Mouse (Mus musculus) spleen, postnatal 4 days (tissue): ENCODE data around the gene Sfxn1.

Experiments
- DNase-seq, 2 experiments: peaks; one replicate each; pipeline ENCODE4 v3.0.0; 2022; ENCODE audit warnings: low spot score in 2 of 2

Gene Sfxn1

DNA sequence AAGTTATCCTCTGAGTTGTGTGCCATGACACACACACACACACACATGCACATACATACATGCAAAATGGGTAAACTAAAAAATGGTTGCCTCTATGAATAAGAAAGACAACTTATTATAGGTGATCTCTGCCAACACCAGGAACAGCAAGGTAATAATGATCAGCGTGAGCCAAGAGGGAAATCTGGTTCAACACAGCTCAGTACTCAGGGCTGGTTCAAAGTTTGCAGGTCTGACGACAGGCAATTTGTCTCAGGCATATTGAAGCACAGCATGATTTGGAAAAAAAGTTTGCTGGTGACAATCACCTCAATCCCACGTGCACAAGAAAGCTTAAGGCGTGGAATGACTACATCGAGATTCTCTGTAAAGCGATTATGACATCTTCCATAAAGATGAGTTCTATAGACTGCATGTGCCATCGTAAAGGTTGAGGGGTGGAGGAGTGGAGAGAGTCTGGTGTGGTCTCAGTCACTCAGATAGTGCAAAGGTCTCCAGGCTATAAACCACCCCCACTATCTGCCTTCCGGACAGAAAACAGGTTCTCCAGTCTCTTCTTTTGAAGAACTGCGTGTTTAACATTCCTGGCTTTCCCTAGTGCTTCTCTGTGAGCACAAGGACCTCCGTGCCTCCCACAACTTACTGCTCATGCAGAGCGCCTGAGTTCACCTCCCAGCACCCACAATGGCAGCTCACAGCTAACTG lies 6.0 kb downstream of the Sfxn1 start:
- DNase-seq: no peak

DNA sequence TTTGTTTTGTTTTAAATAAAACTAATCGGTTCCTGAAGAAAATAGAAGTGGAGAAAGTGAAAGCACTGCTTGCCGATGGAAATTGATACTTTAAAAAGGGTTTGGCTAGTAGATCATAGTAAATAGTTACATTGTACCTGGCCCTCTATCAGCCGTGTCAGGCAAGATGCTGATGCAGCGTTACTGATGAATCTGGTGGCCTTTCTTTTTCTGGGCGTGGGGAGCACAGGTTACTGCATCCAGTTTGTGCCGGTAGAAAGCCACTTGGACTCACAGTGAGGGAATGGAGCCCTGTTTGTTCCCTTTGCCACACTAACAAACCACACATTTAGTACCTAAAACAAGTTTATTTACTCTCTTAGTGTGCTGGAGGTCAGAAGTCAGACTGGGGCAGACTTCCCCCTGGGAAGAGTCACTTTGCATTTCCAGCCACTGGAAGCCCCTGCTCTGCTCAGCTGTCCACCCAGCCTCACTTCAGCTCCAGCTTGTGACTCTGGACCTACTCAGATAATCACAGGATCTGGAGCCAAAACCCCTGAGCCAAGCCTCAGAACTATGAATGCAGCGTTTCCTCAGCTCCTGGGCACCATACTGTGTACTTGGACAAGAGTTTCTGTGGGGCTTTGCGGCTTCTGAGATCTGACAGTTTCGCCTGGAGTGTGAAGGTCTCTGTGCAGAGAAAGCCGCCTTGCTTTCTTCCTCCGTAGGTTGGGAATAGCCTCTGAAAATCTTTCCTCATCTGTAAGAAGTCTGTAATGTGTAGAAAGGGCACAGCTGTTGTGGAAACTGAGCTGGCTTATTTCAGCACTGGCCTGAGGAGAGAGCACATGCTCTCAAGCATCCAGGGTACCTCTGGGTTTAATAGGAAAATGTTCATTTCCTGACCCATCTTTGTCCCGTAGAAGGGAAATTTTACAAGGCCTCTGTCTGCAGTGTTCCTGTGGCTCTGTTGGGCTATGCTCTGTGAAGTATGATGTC lies 8.4 kb downstream of the Sfxn1 start:
- no peak for DNase-seq

DNA sequence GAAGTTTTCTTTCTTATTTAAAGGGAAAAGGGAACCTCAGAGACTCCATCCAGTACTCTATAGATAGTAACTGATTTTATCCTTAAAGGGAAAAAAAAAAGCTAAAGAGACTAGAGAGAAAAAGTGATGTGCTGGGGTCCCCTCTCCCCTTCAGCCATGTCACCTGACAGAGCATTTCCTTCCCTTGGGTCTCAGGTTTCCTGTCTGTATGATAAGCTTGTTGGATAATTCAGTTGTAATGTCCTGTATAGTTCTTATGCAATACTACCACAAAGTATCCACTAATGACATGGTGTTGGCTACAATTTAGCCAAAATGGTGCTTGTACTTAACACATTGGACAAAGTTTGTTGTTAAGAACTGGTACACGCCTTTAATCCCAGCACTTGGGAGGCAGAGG lies 9.1 kb downstream of the Sfxn1 start:
- no peak for DNase-seq

DNA sequence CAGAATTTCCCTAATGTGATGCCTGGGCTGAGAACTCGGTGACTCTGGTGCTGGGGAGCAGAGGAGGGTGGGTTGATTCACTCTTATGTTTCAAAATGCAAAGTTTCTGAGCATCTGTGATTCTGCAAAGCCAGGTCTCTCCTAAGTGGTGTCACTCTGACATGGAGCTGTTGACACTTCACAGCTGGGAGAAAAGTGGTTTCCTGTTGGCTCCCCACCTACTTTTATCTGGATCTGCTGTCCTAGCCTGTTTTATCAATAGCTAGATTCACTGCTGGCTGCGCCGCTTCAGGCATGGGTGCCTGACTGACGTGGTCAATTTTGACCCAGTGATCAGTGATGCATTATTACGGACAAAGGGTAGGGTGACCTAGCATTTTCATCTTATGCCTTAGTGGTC lies 11.3 kb downstream of the Sfxn1 start:
- DNase-seq: no peak

DNA sequence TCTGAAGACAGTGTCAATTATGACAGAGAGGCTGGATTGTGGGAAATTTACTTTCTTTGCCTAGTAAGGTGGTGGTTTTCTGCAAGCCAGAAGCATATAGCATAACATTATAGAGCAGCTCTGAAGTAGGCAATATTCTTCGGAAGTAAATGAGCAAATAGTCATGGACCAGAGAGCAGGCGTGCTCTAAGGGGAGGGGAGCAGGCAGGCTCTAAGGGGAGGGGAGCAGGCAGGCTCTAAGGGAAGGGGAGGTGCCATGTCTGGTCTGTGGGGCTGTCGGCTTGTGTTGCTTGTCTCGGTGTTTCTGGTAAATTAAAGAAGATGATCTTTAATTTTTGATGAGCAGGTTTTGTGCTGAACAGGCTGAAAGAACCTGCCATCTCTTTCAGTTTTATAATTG lies 12.5 kb downstream of the Sfxn1 start:
- DNase-seq: no peak

DNA sequence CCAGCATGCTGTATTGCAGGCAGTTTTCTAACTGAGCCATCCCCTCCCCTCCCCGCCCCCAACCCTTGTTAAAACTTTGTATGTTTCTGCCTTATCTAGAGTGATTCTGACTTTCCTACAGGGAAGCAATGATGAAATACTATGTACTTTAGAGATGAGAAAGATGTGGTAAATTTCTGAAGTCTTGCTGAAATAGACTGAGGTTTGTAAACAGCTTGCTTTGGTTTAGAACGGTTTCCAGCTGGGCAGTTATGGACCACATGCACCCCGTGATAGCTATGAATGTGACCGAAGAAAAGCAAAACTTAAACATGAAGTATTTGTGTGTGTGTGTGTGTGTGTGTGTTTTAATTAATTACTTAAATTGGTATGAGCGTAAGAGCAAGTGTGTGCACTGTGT lies 13.2 kb downstream of the Sfxn1 start:
- no peak for DNase-seq

DNA sequence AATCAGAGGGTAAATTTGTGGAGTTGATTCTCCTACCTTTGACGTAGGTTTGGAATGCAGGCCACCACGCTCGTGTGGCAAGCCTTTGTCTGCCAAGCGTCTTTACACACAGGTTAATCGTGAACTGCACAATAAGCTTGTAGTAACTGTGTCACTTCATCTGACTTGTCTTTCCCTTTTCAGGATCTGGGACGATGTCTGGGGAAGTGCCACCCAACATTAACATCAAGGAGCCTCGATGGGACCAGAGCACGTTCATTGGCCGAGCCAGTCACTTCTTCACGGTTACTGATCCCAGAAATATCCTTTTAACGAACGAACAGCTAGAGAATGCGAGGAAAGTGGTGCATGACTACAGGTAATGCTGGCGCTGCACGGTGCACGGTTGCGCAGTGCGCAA lies 13.6 kb downstream of the Sfxn1 start:
- DNase-seq: no peak

DNA sequence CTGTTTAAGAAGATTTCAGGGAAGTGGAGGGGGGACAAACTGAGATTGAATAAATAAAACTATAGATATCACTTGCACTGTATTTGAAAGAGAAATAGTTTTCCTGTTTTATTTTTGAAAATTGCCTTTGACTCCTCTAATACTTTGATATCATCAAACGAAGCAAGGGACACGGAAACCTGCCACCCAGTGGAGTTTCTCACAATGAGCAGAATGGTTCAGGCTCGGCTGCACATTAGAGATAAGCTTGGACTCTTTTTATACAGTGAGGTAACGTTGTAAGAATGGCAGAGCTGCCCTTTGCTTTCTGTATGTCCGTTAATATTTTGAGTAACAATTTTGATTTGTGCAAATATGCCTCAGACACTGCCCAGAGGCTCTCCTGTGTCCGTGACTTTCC lies 20.1 kb downstream of the Sfxn1 start:
- DNase-seq: no peak

DNA sequence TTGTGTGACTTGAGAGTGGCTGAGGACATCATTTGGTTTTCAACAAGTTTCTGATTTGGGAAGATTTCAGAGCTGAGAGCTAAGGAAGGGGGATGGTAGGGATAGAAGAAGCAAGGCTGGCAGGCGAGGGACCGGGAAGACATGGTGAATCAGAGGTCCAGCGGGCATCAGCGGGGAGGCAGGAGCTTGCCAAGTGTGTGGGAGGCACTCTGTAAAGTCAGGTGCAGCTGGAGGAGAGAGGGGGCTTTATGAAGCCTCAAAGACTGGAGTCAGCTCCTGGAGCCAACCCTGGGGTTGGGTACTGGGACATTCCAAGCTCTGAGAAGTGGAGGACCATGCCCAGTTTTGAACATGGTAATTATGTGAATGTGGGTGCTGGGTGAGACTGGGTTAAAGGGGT lies 22.7 kb downstream of the Sfxn1 start:
- DNase-seq: no peak

DNA sequence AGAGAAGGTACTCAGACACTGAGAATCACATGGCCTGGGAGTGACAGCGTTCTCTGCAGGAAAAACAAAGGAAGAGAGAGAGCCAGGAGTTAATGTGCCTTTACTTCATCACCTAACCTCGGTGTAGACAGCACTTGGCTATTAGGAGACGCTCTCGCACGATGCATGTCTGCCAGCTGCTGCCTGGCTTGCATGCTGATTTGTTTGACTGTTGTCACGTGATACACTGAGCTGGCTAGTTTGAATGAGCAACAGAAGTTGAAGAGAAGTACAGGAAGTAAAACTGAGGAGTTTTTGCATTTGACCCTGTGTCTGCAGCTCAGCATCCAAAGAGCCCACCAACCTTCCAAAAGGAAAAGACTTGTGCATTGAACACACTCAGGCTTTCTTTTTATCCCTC lies 23.3 kb downstream of the Sfxn1 start:
- no peak for DNase-seq

DNA sequence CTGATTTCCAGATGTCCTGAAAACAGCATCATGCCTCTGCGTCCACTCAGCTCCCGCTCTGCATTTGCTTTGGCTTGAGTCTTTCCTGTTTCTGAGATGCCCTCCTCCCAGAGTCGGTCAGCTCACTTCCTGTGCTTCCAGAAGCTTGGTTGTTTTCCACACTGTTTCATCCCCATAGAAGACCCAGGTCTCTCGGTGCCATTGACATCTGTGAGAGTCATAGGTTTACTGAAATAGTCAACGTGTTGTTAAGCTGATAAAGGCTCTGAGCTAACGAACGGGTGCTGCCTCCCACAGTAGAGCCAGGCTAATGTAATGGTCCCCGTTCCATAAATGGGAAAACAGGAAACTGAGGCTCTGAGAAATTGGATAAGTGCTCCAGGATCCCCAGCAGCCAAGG lies 24.1 kb downstream of the Sfxn1 start:
- no peak for DNase-seq

DNA sequence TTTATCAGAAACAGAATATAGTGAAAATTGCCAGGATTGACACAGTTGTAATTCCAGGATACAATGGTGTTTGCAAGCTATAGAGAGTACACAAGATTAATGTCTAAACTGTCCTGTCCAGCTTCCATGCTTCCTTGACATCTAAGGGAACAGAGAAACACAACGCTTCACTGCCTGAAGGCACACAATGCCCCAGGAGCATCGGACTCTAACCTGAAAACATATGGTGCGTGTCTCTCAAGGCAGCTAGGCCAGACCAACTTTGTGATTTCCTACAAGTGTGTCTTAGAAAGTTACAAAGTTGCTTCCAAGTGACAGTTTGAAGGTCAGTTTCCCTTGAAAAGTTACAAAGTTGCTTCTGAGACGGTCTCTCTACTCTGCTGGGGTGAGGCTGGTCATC lies 25.6 kb downstream of the Sfxn1 start:
- no peak for DNase-seq

DNA sequence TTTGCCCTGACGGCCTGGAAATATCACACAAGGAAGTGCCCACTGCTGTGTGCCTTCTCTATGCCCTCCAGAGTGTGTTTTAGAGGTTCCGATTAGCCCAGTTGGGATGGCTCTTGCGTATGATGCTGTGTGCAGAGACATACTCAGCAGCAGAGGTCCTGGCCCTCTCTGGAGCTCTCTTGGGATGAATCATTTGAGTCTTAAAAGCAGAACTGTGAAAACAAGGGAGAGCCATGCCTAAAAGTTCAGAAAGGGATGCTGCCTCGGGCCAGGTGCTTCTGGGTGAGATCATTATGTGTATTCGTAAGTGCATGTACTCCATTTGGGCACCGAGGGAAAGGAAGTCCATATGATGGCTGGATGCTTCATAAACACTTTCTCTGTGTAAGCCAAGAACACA lies 26.1 kb downstream of the Sfxn1 start:
- DNase-seq: no peak

DNA sequence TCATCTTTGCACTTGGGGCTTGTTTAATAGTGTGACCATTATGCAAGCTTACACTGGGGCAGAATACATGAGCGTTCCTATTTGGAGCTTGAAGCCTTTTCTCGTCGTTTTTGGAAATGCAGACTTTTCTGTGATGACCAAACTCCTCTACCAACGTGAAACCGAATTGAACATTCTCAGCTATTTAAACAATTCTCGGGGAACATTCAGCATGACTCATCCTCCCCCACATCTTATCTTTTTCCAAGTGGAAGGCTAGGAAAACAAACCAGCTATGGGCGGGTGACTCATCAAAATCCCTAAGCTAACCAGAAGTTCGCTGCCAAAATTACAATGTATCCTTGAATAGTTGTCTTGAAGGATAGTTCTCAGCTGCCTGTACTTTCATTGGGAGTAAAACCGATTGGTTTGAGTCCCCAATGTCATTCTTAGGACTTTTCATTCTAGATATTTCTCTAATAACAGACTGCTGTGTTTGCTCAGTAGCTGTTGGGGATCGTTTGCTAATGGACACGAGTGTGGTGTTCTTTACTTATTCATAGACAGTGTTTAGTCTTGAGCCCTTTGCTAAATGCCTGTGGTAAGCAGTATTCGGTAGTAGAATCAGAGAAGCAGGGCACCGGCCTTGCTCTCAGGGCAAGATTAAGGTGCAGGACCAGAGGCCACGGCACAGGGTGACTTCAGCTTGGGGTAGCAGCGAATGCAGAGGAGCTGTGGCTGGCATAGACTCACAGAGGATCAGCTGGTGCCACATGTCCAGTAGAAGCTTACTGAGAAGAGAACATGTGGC lies 29.6 kb downstream of the Sfxn1 start:
- no peak for DNase-seq

DNA sequence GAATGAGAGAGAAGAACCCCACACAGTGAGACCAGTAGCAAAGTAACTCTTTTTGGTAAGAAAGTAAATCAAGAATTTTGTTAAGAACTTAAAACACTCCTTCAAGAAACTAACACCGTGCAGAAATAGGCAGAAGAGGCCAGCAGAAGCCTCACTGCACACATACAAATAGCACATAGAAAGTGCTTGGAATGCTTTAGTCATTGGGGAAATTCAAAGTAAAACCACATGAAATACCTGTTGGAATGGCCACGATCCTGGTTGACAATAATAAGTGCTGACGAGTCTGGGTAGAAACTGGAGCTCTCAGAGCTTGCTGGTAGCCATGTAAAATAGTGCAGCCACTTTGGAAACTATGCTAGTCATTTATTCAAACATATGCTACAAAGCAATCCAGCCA lies 30.4 kb downstream of the Sfxn1 start:
- DNase-seq: no peak

DNA sequence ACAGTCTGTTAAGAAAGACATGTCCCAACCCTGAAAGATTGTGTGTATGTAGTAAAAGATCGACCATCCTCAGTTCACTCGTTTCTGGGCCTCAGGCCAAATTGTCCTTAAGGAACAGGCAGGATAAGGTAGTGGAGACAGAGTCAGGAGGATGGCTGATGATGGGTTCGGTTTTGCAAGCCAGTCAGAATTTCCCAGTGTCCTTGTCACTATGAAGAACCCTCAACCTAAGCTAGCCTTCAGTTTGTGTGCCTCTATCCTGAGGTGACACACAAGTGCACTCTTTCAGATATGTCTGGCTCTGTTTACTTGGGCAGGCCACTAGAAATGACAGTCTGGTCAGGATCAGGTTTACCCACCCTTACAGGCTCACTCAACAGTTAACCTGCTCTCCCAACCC lies 31.6 kb downstream of the Sfxn1 start:
- DNase-seq: no peak

DNA sequence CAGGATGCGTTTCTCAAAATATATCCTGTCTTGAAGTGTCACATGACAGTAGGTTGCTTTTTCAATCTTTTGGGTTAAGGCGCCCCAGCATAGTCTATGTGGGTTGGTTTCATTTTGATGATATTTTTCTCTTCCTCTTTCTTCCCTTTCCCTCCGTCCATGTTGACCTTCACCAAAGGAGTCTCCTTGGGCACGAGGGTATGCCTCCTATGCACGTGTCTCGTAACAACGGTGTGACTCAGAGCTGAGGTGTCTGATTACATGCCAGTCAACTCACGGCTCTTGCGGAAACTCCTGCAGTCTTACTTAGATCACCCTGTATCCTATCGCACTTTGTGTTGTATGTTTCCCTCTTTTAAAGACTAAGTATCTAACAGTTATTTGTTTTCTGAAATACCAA lies 32.2 kb downstream of the Sfxn1 start:
- no peak for DNase-seq

DNA sequence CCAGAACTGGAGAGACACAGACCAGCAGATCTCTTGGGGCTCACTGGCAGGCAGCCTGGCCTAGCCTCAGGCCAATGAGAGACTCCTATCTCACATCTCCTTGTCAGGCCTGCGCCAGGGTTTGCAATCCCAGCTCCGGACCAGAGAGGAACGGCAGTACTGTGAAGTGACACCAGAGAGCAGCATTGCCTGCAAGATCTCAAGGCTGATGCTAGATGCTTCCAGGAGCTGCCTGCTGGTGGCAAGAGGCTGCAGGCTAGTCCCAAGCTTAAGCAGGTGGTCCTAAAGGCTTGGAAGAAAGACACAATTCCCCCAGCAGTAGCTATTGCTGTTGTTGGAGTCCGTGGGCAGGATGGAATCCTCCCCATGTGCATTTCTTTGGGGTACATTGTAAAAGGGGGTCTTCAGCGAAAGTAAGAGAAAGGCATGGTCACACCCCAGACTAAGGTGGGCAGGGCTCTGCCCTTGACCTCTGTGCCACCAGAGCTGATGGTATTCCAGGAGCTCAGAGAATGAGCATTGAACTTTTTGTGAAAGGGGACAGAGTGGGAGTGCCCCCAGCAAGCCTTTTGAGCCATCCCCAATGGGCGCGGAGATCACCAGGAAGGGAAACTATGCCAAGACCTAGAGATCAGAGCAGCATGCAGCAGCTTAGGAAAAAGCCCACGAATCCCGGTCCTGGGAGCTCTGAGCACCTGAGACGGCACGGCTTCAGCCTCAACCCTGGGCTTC lies 42.3 kb downstream of the Sfxn1 start:
- DNase-seq: peak; percentile 42 to 78

DNA sequence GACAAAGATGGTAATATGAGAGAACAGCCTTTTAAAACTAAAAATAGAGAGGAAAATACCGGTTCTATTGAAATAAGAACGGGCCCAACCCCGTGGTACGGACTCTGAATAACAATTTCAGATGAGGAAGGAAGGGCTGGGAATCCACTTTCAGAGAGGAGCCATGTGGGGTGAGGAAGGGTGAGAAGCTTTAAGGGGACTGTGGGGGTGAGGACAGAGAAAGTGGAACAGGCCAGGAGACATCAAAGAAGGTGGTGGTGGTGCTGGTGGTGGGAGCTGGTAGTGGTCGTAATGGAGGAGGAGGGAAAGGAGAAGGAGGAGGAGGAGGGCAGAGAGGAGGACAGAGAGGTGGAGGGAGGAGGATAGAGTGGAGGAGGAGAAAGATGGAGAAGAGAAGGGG lies 43.3 kb downstream of the Sfxn1 start:
- DNase-seq: no peak

DNA sequence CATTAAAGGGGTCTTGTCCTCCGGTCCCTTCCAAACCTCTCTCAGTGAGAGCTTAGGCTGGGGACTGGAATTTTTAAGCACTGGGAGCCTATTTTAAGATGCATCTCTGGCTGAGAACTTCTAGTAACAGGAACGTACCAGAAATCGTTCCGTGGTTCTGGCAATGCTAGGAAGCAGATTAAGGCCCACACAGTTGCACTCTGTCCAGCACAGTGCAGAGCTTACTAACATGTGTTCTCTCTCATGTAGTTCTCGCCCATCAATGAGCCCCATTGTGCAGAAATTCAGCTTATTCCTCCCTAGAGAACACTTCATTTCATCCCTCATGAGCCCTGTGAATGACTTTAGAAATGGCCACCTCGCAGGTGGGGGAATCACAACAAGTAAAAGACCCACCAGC lies 44.1 kb downstream of the Sfxn1 start:
- no peak for DNase-seq

DNA sequence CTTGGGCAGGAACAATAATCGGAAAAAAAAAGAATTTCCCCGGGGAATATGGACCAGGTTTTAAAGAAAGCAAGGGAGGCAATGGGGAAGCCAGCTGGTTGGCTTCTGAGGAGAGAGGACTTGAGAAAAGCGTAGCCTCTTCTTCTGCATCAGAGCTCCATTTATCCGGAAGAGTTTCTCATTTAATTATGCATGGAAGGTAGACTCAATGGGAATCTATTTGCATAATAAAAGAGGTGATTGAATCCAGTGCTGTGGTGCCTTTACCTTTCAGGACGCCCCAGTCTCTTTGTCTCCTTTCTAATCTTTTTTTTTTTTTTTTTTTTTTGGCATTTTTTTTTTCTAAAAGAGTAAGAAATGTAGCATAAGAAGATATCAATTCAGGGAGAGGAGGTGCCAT lies 46.7 kb downstream of the Sfxn1 start:
- no peak for DNase-seq
